Mouse (Mus musculus) midbrain, embryonic 11.5 days (tissue): ENCODE results near the gene Lrit3. TPM values are rescaled to one million over a fixed set of nuclear protein-coding genes. Genes with fewer than 3 reads are reported as not detected.

ENCODE experiments used
- ATAC-seq: fragments of 200-750 bp; cut with Nextera tagmentation; 2 replicates; pipeline ENCODE4 v1.8.0; 2017; ENCODE audit warnings: moderate TSS enrichment, moderate library complexity; ENCODE audit not compliant: low FRiP score
- DNase-seq: peaks from one replicate; pipeline ENCODE4 v3.0.0; 2015; ENCODE audit warnings: low spot score; ENCODE audit errors: missing footprints
- H3K27ac ChIP-seq: fragments of 300-500 bp; sonication (generic); 2 replicates; pipeline ENCODE4 v1.5.1; 2014; ENCODE audit warnings: low read depth, low read length
- H3K27me3 ChIP-seq: fragments of 300-500 bp; sonication (generic); 2 replicates; pipeline ENCODE4 v1.6.1; 2014; ENCODE audit warnings: mild to moderate bottlenecking, low read length, moderate library complexity, mixed read lengths; ENCODE audit not compliant: control insufficient read depth, insufficient read depth
- H3K36me3 ChIP-seq: fragments of 300-500 bp; sonication (generic); 2 replicates; pipeline ENCODE4 v1.6.1; 2014; ENCODE audit warnings: mild to moderate bottlenecking, low read length, moderate library complexity, mixed read lengths; ENCODE audit not compliant: control insufficient read depth, insufficient read depth
- H3K4me1 ChIP-seq: fragments of 300-500 bp; sonication (generic); 2 replicates; pipeline ENCODE4 v1.6.1; 2014; ENCODE audit warnings: low read length; ENCODE audit not compliant: control insufficient read depth, insufficient read depth
- H3K4me2 ChIP-seq: fragments of 300-500 bp; sonication (generic); 2 replicates; pipeline ENCODE4 v1.6.1; 2014; ENCODE audit warnings: mild to moderate bottlenecking, moderate library complexity
- H3K4me3 ChIP-seq: fragments of 300-500 bp; sonication (generic); 2 replicates; pipeline ENCODE4 v1.5.1; 2014; ENCODE audit warnings: low read depth, low read length
- H3K9ac ChIP-seq: fragments of 300-500 bp; sonication (generic); 2 replicates; pipeline ENCODE4 v1.6.1; 2014; ENCODE audit warnings: low read length
- H3K9me3 ChIP-seq: fragments of 300-500 bp; sonication (generic); 2 replicates; pipeline ENCODE4 v1.6.1; 2016; ENCODE audit warnings: low read length; ENCODE audit not compliant: control insufficient read depth
- WGBS: fragments of 180-500 bp; shearing (Covaris S2); extraction: QIAGEN DNeasy Blood & Tissue Kit; methylation state at CpG from one replicate; pipeline ENCODE4 v1.1.7; 2014; 5-methylcytosine and 5-hydroxymethylcytosine counted together
- polyA plus RNA-seq: library from polyadenylated mRNA; unstranded; fragments of >200 nt; fragmentation: Nextera tagmentation; extraction: Ambion mirVana; gene quantifications from 2 replicates; pipeline ENCODE4 v1.2.1, GENCODE M21; 2014

Lrit3 gene
- polyA plus RNA-seq = not detected in 2 replicates

DNA sequence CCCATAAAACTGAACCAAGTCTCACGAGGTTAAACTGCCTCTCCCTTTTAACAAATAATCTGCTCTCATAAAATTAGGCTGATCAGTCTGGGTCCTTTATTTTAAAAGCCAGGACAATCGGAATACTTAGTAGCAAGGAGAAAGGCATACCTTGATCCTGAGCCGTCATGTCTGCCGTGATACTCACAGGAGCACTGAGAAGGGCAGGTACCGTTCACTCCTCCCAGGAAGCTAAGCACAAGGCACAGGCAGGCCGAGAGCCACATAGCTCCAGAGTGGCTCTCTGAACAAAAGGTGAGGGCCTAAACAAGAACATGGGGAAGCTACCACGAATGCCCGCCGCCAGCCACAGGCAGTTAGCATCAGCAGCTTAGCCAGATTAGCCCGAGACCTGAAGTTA lies at the start of gene Lrit3:
Lrit3 (minus strand) TSS at position 266 of the 400 bp plus-strand sequence.
- Histone ChIP-seq H3K4me2 (no peak within 1 kb of the TSS), H3K9ac (no peak within 1 kb of the TSS), H3K27ac (no peak within 1 kb of the TSS), H3K9me3 (no peaks in the 10 kb centered on the region), H3K4me3 (no peak within 1 kb of the TSS), H3K36me3 (no peaks in the 10 kb centered on the region), H3K4me1 (no peaks in the 10 kb centered on the region), H3K27me3 (no peaks in the 10 kb centered on the region)
- ATAC-seq (no peak), DNase-seq (no peak)
- 79% methylated on average over 10 of the region's 10 CpGs for WGBS

DNA sequence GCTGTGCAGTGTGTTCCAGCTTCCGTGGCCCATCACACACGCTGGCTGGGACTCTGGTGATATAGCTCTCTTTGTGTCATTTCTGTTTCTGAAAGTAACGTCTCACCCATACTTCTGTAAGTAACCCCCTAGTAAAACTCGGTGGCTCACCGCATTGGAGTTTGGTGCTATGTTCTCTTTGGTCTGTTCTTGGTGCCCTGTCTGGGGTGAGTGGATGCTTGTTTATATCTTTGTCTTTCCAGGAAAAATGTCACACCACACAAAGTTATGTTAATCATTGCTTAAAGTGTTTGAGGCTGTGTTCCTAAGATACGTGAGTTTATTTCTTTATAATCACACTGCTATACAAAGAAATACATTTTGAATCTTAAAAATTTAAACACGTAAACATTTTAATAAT lies 43.0 kb upstream of the Lrit3 start:
- ATAC-seq = no peak
- no peaks in the 10 kb centered on the region for H3K4me1 ChIP-seq
- WGBS = 88% methylated on average over 7 of the region's 7 CpGs

DNA sequence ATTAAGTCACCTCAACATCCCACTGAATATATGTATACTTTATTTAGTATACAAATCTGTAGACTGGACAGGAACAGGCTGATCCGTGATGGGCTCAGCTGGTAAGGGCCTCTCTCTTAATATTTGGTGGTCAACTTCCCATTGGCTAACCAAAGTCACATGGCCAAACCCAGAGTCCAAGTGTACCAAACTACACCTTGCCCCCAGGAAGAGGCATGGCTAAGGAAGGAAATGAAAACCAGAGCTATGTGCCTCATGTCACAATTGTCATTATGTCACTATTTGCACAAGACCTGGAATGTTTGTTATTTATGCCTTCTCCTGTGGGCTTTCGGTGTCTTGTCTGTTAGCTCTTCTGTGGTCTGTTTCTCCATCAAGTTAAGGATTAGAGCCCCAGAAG lies 42.0 kb upstream of the Lrit3 start:
- no peak for DNase-seq
- Histone ChIP-seq H3K4me1 (no peaks in the 10 kb centered on the region), H3K27me3 (no peaks in the 10 kb centered on the region), H3K36me3 (no peaks in the 10 kb centered on the region), H3K4me3 (no peak overlapping the region), H3K9ac (no peak overlapping the region), H3K27ac (no peak overlapping the region), H3K4me2 (no peak overlapping the region), H3K9me3 (no peaks in the 10 kb centered on the region)
- 82% methylated on average over 2 of the region's 2 CpGs for WGBS
- no peak for ATAC-seq

More for the DNA sequence above, 43.0 kb upstream of the Lrit3 start:
- Histone ChIP-seq H3K27ac (no peak overlapping the region), H3K4me2 (no peak overlapping the region), H3K27me3 (no peaks in the 10 kb centered on the region), H3K9ac (no peak overlapping the region), H3K9me3 (no peaks in the 10 kb centered on the region), H3K36me3 (no peaks in the 10 kb centered on the region), H3K4me3 (no peak overlapping the region)
- no peak for DNase-seq

DNA sequence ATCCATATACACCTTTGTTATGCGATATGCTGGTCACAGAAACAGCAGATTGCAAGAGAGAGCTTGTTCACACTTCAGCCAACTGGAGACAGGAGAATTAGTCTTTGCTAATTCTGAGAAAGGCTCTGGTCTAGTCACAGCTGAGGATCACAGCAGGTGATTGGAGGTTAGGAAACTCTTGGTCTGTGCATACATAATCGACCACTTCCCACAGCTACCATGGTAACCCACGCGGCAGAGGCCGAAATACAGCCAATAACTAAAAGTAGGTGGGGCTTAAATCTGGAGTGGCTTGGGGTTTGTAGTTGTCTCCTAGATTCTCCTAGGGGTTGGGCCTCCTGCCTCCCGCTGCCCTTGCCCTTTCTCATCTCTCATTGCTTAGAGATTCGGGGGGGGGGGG lies 34.2 kb upstream of the Lrit3 start:
- no peak overlapping the region for H3K4me2 ChIP-seq
- no peak for ATAC-seq
- no peaks in the 10 kb centered on the region for H3K9me3 ChIP-seq
- DNase-seq = no peak
- no peaks in the 10 kb centered on the region for H3K4me1 ChIP-seq
- no peak overlapping the region for H3K9ac ChIP-seq
- no peak overlapping the region for H3K4me3 ChIP-seq
- H3K27ac ChIP-seq = no peak overlapping the region
- no peaks in the 10 kb centered on the region for H3K36me3 ChIP-seq
- 50% methylated on average over 7 of the region's 7 CpGs for WGBS
- H3K27me3 ChIP-seq = no peaks in the 10 kb centered on the region

DNA sequence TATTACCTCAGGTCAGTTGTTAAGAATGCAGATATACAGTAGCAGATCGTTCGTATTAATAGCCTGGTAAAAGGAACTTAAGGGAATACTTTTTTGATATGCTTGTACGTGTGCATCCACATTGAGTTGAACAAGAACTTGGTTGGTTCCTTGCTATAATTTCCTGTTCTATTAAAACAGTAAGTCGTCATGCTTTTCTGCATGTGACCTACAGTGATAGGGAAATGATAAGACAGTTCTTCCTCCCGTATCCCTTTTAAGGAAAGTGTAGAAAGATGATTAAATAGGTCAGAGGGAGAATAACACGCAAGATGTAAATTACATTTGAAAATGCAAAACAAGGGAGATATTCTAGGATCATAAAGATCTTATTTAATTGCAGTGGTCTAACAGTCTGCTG lies 33.1 kb upstream of the Lrit3 start:
- Histone ChIP-seq H3K27me3 (no peaks in the 10 kb centered on the region), H3K4me3 (no peak overlapping the region), H3K4me1 (no peaks in the 10 kb centered on the region), H3K9ac (no peak overlapping the region), H3K9me3 (no peaks in the 10 kb centered on the region), H3K4me2 (no peak overlapping the region), H3K36me3 (no peaks in the 10 kb centered on the region), H3K27ac (no peak overlapping the region)
- ATAC-seq (no peak), DNase-seq (no peak)
- 94% methylated on average over 6 of the region's 6 CpGs for WGBS

DNA sequence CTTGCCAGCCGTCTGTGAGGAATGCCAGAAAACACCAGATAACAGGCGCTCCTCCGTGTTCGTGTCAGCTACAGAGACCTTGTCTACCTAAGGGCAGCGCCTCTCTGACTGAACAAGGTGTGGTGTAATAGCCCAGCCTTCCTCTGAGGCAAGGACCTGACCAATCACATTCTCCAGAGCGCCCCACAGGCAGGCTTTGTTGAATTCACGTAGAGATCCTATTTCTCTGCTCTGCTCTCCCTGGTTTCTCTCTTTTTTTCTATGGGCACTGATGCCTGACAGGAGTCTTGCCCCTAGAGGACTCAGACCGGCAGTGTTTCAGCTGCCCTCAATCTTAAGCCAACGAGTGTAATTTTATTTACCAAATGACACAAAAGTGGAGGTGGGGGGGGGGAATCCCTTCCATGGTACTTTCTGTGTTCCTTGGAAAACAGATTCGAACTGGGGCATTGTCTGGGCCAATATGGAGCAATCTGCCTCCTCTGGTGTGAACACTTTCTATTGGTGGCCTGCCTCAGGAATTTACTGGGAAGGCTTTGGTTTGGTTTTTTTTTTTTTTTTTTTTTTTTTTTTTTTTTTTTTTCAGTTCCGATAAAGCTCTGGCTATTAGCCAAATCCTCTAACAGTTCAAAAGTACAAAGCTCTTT lies 32.3 kb upstream of the Lrit3 start:
- peak overlapping the region; percentile 2; the same call in 1 of the 2 replicates for H3K4me2 ChIP-seq

DNA sequence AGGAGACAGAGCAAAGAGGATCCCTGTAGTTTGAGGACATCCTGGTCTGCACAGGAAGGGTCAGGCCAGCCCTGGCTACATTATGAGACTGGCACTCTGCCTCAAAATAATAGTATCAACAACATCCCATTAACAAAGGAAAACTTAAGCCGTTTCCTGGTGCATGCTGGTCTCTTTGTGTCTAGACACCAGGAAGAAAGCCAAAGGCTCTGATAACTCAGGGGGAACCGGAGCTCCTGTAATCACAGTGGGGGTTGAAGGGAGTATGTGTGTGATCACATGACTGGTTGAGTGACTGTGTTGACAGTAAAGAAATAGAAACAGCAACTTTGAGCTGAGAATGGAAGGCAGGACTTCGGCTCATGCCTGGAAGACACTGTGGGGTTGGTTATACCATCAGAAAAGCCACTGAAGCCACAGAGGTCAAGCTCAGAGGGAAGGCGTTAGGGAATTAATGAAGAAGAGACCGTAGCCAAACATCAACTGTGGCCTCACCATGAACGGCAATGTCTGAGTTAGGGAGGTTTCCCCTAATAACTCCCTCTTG lies 31.6 kb upstream of the Lrit3 start, which contains the start of gene Cfi:
Cfi (plus strand) TSS at position 497 of the 547 bp plus-strand sequence.
- H3K9me3 ChIP-seq = no peaks in the 10 kb centered on the region
- 74% methylated on average over 6 of the region's 6 CpGs for WGBS
- H3K4me2 ChIP-seq = peak within 1 kb of the TSS; percentile 2; the same call in 1 of the 2 replicates
- ATAC-seq (no peak), DNase-seq (no peak)
- H3K36me3 ChIP-seq = no peaks in the 10 kb centered on the region
- H3K4me1 ChIP-seq = no peaks in the 10 kb centered on the region
- no peak within 1 kb of the TSS for H3K27ac ChIP-seq
- no peak within 1 kb of the TSS for H3K9ac ChIP-seq
- no peaks in the 10 kb centered on the region for H3K27me3 ChIP-seq
- H3K4me3 ChIP-seq = no peak within 1 kb of the TSS

More for the DNA sequence above, 32.3 kb upstream of the Lrit3 start:
- no peaks in the 10 kb centered on the region for H3K27me3 ChIP-seq
- H3K9ac ChIP-seq = no peak overlapping the region
- H3K9me3 ChIP-seq = no peaks in the 10 kb centered on the region
- DNase-seq (no peak), ATAC-seq (no peak)
- H3K27ac ChIP-seq = no peak overlapping the region
- H3K36me3 ChIP-seq = no peaks in the 10 kb centered on the region
- WGBS = 14% methylated on average over 11 of the region's 11 CpGs
- no peak overlapping the region for H3K4me3 ChIP-seq
- no peaks in the 10 kb centered on the region for H3K4me1 ChIP-seq

DNA sequence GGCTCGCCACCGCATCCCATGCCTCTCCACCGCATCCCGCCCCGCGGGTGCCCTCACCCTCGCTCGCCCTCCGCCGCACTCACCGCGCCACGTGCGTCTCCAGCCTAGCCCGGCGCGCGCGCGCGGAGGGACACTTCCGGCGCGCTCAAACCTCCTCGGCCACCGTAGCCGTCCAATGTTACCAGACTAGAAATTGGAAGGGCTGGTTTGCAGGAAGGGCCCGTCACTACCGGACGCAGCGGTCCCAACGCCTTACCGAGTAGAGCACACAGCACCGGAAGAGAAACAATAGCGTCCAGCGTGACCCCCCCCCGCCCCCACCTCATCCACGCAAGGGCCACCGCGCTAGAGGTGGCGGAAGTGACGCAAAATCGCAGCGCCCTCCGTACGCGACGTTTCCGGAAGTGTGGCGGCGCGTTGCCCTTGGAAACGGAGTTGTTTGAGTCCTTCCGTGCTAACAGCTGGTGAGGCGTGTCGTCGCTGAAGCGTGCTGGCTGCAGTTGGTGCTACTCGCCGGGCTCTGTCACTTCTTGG lies 27.3 kb upstream of the Lrit3 start, which contains the start of gene Gar1:
Gar1 (minus strand) TSS at position 362 of the 534 bp plus-strand sequence.
- WGBS = 0% methylated on average over 60 of the region's 60 CpGs

DNA sequence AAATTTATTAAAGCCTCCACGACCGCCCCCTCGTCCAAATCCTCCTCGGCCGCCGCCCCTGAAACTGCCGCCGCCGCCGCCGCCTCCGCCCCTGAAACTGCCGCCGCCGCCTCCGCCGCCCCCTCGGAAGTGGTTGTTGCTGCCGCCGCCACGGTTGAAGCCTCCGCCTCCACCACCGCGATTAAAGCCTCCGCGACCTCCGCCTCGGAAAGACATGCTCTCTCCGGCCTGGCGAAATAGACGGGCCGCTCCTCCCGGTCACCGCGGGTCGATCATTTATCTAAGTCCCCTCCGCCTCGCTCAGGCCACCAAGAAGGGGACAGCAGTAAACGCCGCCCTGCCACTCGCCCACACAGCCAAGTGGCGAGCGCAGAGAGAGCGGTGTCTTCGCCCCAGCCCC lies 26.8 kb upstream of the Lrit3 start:
- Histone ChIP-seq H3K9me3 (no peaks in the 10 kb centered on the region), H3K36me3 (no peaks in the 10 kb centered on the region; the same call in 1 of the 2 replicates), H3K4me2 (peak overlapping the region; percentile 71), H3K4me3 (peak overlapping the region; percentile 91), H3K27me3 (no peaks in the 10 kb centered on the region), H3K27ac (peak overlapping the region; percentile 81), H3K4me1 (peaks cover 8% of the 10 kb centered on the region), H3K9ac (peak overlapping the region; percentile 78)
- DNase-seq = no peak
- WGBS = under 1% methylated on average over 44 of the region's 45 CpGs
- no peak for ATAC-seq

More for the DNA sequence above, 27.3 kb upstream of the Lrit3 start, which contains the start of gene Gar1:
- peaks cover 8% of the 10 kb centered on the region for H3K4me1 ChIP-seq
- no peaks in the 10 kb centered on the region; the same call in 1 of the 2 replicates for H3K36me3 ChIP-seq
- no peaks in the 10 kb centered on the region for H3K27me3 ChIP-seq
- H3K27ac ChIP-seq = peak within 1 kb of the TSS; percentile 81
- H3K4me3 ChIP-seq = peak within 1 kb of the TSS; percentile 91
- H3K4me2 ChIP-seq = peak within 1 kb of the TSS; percentile 71
- ATAC-seq = peak; percentile 95
- no peaks in the 10 kb centered on the region for H3K9me3 ChIP-seq
- H3K9ac ChIP-seq = peak within 1 kb of the TSS; percentile 78
- peak; percentile 100 for DNase-seq
